Mouse (Mus musculus): ENCODE data around the gene Slc25a39. TPM values are rescaled to one million over a fixed set of nuclear protein-coding genes. Genes with fewer than 3 reads are reported as not detected.

Gene Slc25a39
- total RNA-seq, 2 experiments from 2014 or later, result 74.8 to 80.1 TPM

Small RNA genes lying within 50 kb of the gene (microRNA-seq; reads per million reads assigned to microRNA genes)
- 0 reads per million in 2 experiments for gene Mir6930

Other genes with a start within 250 kb of the Slc25a39 start
- 10 to 100 TPM; 73.8 to 77.8 TPM for gene Lsm12, start 222.7 kb downstream of the Slc25a39 start, total RNA-seq (2021)
- gene G6pc3, start 218.3 kb downstream of the Slc25a39 start, total RNA-seq (2021), result 10 to 100 TPM; 44.4 to 45.4 TPM
- 100 to 1,000 TPM; 164 to 207 TPM for gene Hdac5, start 177.8 kb downstream of the Slc25a39 start, total RNA-seq (2021)
- 1 to 10 TPM in 1 of 2 experiments, under 1 TPM in 1; 0.94 to 1.0 TPM for gene BC030867, start 159.1 kb downstream of the Slc25a39 start, total RNA-seq (2021)
- gene Asb16, start 139.2 kb downstream of the Slc25a39 start, total RNA-seq (2021), result under 1 TPM; 0.64 to 0.76 TPM
- gene Tmub2, start 123.0 kb downstream of the Slc25a39 start, total RNA-seq (2021), result 10 to 100 TPM; 55.2 to 60.4 TPM
- 100 to 1,000 TPM; 146 to 150 TPM for gene Atxn7l3, start 111.3 kb downstream of the Slc25a39 start, total RNA-seq (2021)
- 100 to 1,000 TPM; 112 to 125 TPM for gene Ubtf, start 88.2 kb downstream of the Slc25a39 start, total RNA-seq (2021)
- gene Slc4a1, start 41.7 kb downstream of the Slc25a39 start, total RNA-seq (2021), result under 1 TPM; 0.32 to 0.54 TPM
- 100 to 1,000 TPM; 356 to 431 TPM for gene Rundc3a, start 14.5 kb downstream of the Slc25a39 start, total RNA-seq (2021)
- 10 to 100 TPM; 81.8 to 83.7 TPM for gene Grn, start 22.4 kb upstream of the Slc25a39 start, total RNA-seq (2021)
- gene Fam171a2, start 39.7 kb upstream of the Slc25a39 start, total RNA-seq (2021), result 100 to 1,000 TPM; 115 TPM
- 1 to 10 TPM; 3.6 to 3.7 TPM for gene Itga2b, start 62.2 kb upstream of the Slc25a39 start, total RNA-seq (2021)
- gene Gpatch8, start 148.4 kb upstream of the Slc25a39 start, total RNA-seq (2021), result 10 to 100 TPM; 47.0 to 51.1 TPM
- gene Gm11627, start 171.5 kb upstream of the Slc25a39 start, total RNA-seq (2021), result 1 to 10 TPM; 6.0 to 7.1 TPM
- 10 to 100 TPM in 1 of 2 experiments, 1 to 10 TPM in 1; 9.3 to 10.2 TPM for gene Fzd2, start 196.4 kb upstream of the Slc25a39 start, total RNA-seq (2021)